Mouse (Mus musculus): ENCODE data around the gene Pigw.

The Pigw gene

GRCm38 (mm10) chr11:84827492-84827891 lies 52.6 kb downstream of the Pigw start:
- no peak for DNase-seq (ENCODE audit: low read depth, low spot score)

All from 3T3-L1 (cell line).